8 mouse cellular contexts compared by ENCODE assay signal in the genomic region with DNA sequence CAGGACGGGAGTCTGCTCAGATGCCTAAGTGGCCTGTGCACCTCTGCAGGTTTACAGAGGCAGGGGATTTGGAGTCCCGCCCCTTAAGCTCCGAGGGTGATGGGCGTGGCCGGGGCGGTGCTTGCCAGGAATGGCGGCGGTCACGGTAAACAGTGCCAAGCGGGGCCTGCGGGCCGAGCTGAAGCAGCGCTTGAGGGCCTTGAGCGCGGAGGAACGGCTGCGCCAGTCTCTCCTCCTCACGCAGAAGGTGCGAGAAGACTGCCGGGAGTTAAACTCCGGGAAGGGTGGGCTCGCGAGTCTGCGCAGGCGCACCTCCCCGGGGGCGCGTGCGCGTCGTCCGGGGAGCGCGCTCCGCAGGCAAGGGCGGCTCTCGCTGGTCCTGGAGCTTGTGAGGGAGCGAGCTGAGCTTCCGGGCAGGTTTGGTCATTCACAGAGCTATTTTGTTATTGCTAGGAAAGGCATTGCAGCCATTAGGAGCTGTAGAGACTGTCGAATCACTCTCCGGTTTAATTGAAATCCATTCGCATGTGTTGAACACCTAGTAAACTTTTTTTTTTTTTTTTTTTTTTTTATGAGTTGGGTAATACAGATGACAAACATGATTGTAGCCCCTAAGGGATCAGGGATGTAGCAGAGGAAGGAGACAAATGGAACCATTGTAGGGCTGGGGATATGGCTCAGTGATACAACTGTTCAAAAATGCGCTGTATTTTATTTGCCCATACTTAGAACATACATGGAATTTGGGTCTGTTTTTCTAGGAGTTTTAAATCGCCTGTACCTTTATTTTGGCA. TPM values are rescaled to one million over a fixed set of nuclear protein-coding genes. Genes with fewer than 3 reads are reported as not detected.
A peak's percentile ranks its signal among the peaks of the same experiment; 100 is the strongest.
DNase-seq lines count a peak whose midpoint lies in the region; ATAC-seq and TF ChIP-seq lines count a peak whose summit lies in the region.
"Not testable (repeated sequence)": the region's sequence is repeated elsewhere in the genome, so short reads cannot be mapped to it uniquely, and the experiment has no call there.

No protein-coding gene starts in this region.

- peak; percentile 19 for DNase-seq in CD4-positive helper T cell, adult 2 months (ENCODE audit: low read depth, low spot score)
- peak; percentile 26 for DNase-seq in brain, embryonic 14.5 days (ENCODE audit: low read depth)
- DNase-seq in kidney, postnatal 0 days (ENCODE audit: low spot score): peak; percentile 15
- DNase-seq in midbrain, postnatal 0 days (ENCODE audit: low spot score): peak; percentile 2
- peak; percentile 57 to 62 for DNase-seq in spleen, postnatal 14 days (ENCODE audit: low spot score in 2 of 2)

- WGBS in forebrain, embryonic 12.5 days: 5% methylated on average over 13 of the region's 44 CpGs
- WGBS in heart, embryonic 15.5 days: 3% methylated on average over 14 of the region's 44 CpGs
- 9% methylated on average over 5 of the region's 44 CpGs for WGBS in kidney, postnatal 0 days
- WGBS in limb, embryonic 15.5 days: 3% methylated on average over 14 of the region's 44 CpGs
- 9% methylated on average over 14 of the region's 44 CpGs for WGBS in midbrain, postnatal 0 days

- ATAC-seq in forebrain, embryonic 12.5 days (ENCODE audit: low FRiP score): peak; percentile 94
- ATAC-seq in heart, embryonic 15.5 days (replicated peaks; ENCODE audit: insufficient number of reproducible peaks, insufficient read depth, low FRiP score, low read depth): peak; percentile 95
- ATAC-seq in kidney, postnatal 0 days (replicated peaks; ENCODE audit: low FRiP score, low read depth): peak; percentile 95
- peak; percentile 91 for ATAC-seq in limb, embryonic 15.5 days (ENCODE audit: insufficient number of reproducible peaks, low FRiP score, low TSS enrichment, low read depth)
- ATAC-seq in midbrain, postnatal 0 days (ENCODE audit: low FRiP score): peak; percentile 93

- peak overlapping the region; percentile 80 for H3K27ac ChIP-seq in forebrain, embryonic 12.5 days
- peak overlapping the region; percentile 75 for H3K27ac ChIP-seq in heart, embryonic 15.5 days
- peak overlapping the region; percentile 82 for H3K27ac ChIP-seq in kidney, postnatal 0 days
- 0 out of 2 replicates have a peak overlapping the region, but pooled peaks have one; percentile 74 for H3K27ac ChIP-seq in limb, embryonic 15.5 days
- not testable (repeated sequence) for H3K27ac ChIP-seq in midbrain, postnatal 0 days (ENCODE audit: low read depth, low read length)

- peak overlapping the region; percentile 28 for H3K4me3 ChIP-seq in forebrain, embryonic 12.5 days (replicated peaks)
- peak overlapping the region; percentile 37 for H3K4me3 ChIP-seq in heart, embryonic 15.5 days
- peak overlapping the region; percentile 26 for H3K4me3 ChIP-seq in kidney, postnatal 0 days (replicated peaks; ENCODE audit: low read depth, low read length)
- peak overlapping the region; percentile 35 for H3K4me3 ChIP-seq in limb, embryonic 15.5 days
- H3K4me3 ChIP-seq in midbrain, postnatal 0 days (ENCODE audit: low read depth, low read length): peak overlapping the region; percentile 28

- H3K4me2 ChIP-seq in forebrain, embryonic 12.5 days: peak overlapping the region; percentile 34
- peak overlapping the region; percentile 55 for H3K4me2 ChIP-seq in heart, embryonic 15.5 days
- peak overlapping the region; percentile 41 for H3K4me2 ChIP-seq in kidney, postnatal 0 days (ENCODE audit: low read length)
- peak overlapping the region; percentile 36 for H3K4me2 ChIP-seq in limb, embryonic 15.5 days
- peak overlapping the region; percentile 32; the same call in 1 of the 2 replicates for H3K4me2 ChIP-seq in midbrain, postnatal 0 days (ENCODE audit: low read depth, low read length, poor library complexity, severe bottlenecking)

- not testable (repeated sequence) for H3K9ac ChIP-seq in forebrain, embryonic 12.5 days; heart, embryonic 15.5 days; kidney, postnatal 0 days (ENCODE audit: low read depth, low read length); limb, embryonic 15.5 days; midbrain, postnatal 0 days (replicated peaks; ENCODE audit: low read length, poor library complexity, severe bottlenecking)

- not testable (repeated sequence) for TF ChIP-seq POLR2A in brain, embryonic 14.5 days (IDR thresholded peaks at IDR 0.05; ENCODE audit: borderline replicate concordance, extremely low read depth, insufficient read depth, insufficient read length, poor library complexity, severe bottlenecking)

- not testable (repeated sequence) for H3K4me1 ChIP-seq in forebrain, embryonic 12.5 days; heart, embryonic 15.5 days (replicated peaks); kidney, postnatal 0 days (replicated peaks; ENCODE audit: insufficient read depth, low read length); limb, embryonic 15.5 days; midbrain, postnatal 0 days (ENCODE audit: insufficient read depth, low read length)

- not testable (repeated sequence) for TF ChIP-seq CTCF in brain, embryonic 14.5 days (IDR thresholded peaks at IDR 0.05; ENCODE audit: borderline replicate concordance, extremely low read depth, insufficient read depth, insufficient read length); kidney, postnatal 0 days (IDR thresholded peaks at IDR 0.05; ENCODE audit: low read depth); midbrain, postnatal 0 days (IDR thresholded peaks at IDR 0.05)

- H3K36me3 ChIP-seq in forebrain, embryonic 12.5 days (replicated peaks); heart, embryonic 15.5 days; kidney, postnatal 0 days (ENCODE audit: insufficient read depth, low read length); limb, embryonic 15.5 days; midbrain, postnatal 0 days (ENCODE audit: insufficient read depth, low read length): not testable (repeated sequence)

- not testable (repeated sequence) for H3K9me3 ChIP-seq in forebrain, embryonic 12.5 days; heart, embryonic 15.5 days (replicated peaks); kidney, postnatal 0 days (replicated peaks; ENCODE audit: low read length); limb, embryonic 15.5 days; midbrain, postnatal 0 days (ENCODE audit: low read length)

- not testable (repeated sequence) for H3K27me3 ChIP-seq in forebrain, embryonic 12.5 days; heart, embryonic 15.5 days; kidney, postnatal 0 days (ENCODE audit: insufficient read depth, low read length); limb, embryonic 15.5 days; midbrain, postnatal 0 days (ENCODE audit: insufficient read depth, low read length)

RNA-seq across cellular contexts. Expression of gene Mthfs, which starts 0.8 kb away (rescaled TPM):
- polyA plus RNA-seq in brain, embryonic 14.5 days (2012; rRNA removed): 8.7 and 8.9 TPM in 2 replicates
- 14.9 and 15.0 TPM in 2 replicates for polyA plus RNA-seq in forebrain, embryonic 12.5 days (2016; fragmentation: Nextera tagmentation; extraction: Ambion mirVana)
- polyA plus RNA-seq in heart, embryonic 15.5 days (2015; fragmentation: Nextera tagmentation; extraction: Ambion mirVana): 14.9 and 20.7 TPM in 2 replicates
- polyA plus RNA-seq in kidney, postnatal 0 days (2015; fragmentation: Nextera tagmentation; extraction: Ambion mirVana): 44.3 and 50.1 TPM in 2 replicates
- 26.5 and 34.3 TPM in 2 replicates for polyA plus RNA-seq in limb, embryonic 15.5 days (2015; fragmentation: Nextera tagmentation; extraction: Ambion mirVana)
- 8.3 and 12.7 TPM in 2 replicates for total RNA-seq in midbrain, postnatal 0 days (2014; rRNA removed)
- 16.9 and 20.6 TPM in 2 replicates for polyA plus RNA-seq in midbrain, postnatal 0 days (2015; fragmentation: Nextera tagmentation; extraction: Ambion mirVana)

RNA-seq across cellular contexts. Expression of gene Gm29094, which starts 12.1 kb away (rescaled TPM):
- not detected in 2 replicates for polyA plus RNA-seq in brain, embryonic 14.5 days (2012; rRNA removed)
- 1.1 TPM in 1 of 2 replicates, not detected in the other for polyA plus RNA-seq in forebrain, embryonic 12.5 days (2016; fragmentation: Nextera tagmentation; extraction: Ambion mirVana)
- polyA plus RNA-seq in heart, embryonic 15.5 days (2015; fragmentation: Nextera tagmentation; extraction: Ambion mirVana): 0.58 TPM in 1 of 2 replicates, not detected in the other
- polyA plus RNA-seq in kidney, postnatal 0 days (2015; fragmentation: Nextera tagmentation; extraction: Ambion mirVana): 1.3 and 1.5 TPM in 2 replicates
- polyA plus RNA-seq in limb, embryonic 15.5 days (2015; fragmentation: Nextera tagmentation; extraction: Ambion mirVana): not detected in 2 replicates
- not detected in 2 replicates for total RNA-seq in midbrain, postnatal 0 days (2014; rRNA removed)
- 0.76 TPM in 1 of 2 replicates, not detected in the other for polyA plus RNA-seq in midbrain, postnatal 0 days (2015; fragmentation: Nextera tagmentation; extraction: Ambion mirVana)

RNA-seq across cellular contexts. Expression of gene Bcl2a1b, which starts 12.3 kb away (rescaled TPM):
- polyA plus RNA-seq in brain, embryonic 14.5 days (2012; rRNA removed): 0.71 and 0.85 TPM in 2 replicates
- polyA plus RNA-seq in forebrain, embryonic 12.5 days (2016; fragmentation: Nextera tagmentation; extraction: Ambion mirVana): 1.1 TPM in 1 of 2 replicates, not detected in the other
- polyA plus RNA-seq in heart, embryonic 15.5 days (2015; fragmentation: Nextera tagmentation; extraction: Ambion mirVana): 3.7 TPM in 2 replicates
- 2.1 and 2.5 TPM in 2 replicates for polyA plus RNA-seq in kidney, postnatal 0 days (2015; fragmentation: Nextera tagmentation; extraction: Ambion mirVana)
- 1.3 and 2.0 TPM in 2 replicates for polyA plus RNA-seq in limb, embryonic 15.5 days (2015; fragmentation: Nextera tagmentation; extraction: Ambion mirVana)
- 0.38 and 0.57 TPM in 2 replicates for total RNA-seq in midbrain, postnatal 0 days (2014; rRNA removed)
- polyA plus RNA-seq in midbrain, postnatal 0 days (2015; fragmentation: Nextera tagmentation; extraction: Ambion mirVana): 1.8 and 2.8 TPM in 2 replicates

Comparison
In these comparisons a context has a peak if more than half of its experiments do, and no peak if none do; other contexts are left out.
1. DNase-seq: peak in every context shown above with its lines; median percentile 60 in spleen, postnatal 14 days; 26 in brain, embryonic 14.5 days; 19 in CD4-positive helper T cell, adult 2 months; 15 in kidney, postnatal 0 days; 2 in midbrain, postnatal 0 days.